Mouse (Mus musculus): ENCODE data around the gene Gm17577. TPM values are rescaled to one million over a fixed set of nuclear protein-coding genes. Genes with fewer than 3 reads are reported as not detected.

Gene Gm17577
- not detected for polyA plus RNA-seq (2014; fragmentation: Illumina TruSeq; extraction: RNeasy Lipid Tissue Mini Kit (QIAGEN cat#74804); ENCODE audit: low read depth, low replicate concordance)

DNA sequence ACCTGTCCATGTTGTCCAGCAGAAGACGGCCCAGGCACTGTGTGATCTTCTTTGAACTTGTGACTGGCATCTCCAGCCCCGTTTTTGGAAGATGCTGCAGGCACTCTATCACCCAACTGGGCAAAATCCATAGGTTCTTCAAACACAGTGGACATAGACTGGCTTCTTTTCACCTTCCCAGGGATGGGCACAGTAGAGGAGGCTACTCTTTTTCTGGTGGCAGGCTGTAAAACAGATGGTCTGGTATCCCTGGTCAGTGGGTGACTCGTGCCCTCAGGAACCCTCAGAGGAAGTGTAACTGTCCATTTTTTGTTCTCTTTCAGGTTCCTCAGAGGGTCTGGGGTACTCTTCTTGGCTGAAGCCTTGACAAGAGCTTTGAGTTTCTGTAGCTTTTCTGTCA, at the start of gene Gm17577:
TSS of gene Gm17577 (minus strand) at position 101 of the 400 bp plus-strand sequence.

DNA sequence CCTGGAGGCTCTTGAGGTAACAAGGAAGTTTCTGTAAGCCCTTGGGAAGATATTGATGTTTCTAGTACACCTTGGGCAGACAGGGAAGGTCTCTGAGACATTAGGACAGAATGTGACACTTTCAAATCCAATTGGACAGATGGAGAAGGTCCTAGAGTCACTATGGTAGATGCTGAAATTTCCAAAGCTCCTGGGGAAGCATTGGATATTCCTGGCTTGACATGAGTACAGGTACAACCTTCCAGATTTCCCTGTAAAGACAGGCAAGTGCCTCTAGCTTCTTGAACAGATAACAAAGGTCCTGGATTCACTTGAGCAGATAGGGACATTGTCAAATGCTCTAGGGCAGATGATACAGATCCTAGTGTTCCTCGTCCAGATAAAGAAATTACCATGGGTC, 24.3 kb downstream of the Gm17577 start, which contains the start of gene Srsx:
TSS of gene Srsx (minus strand) at position 101 of the 400 bp plus-strand sequence.

Other genes with a start within 250 kb of the Gm17577 start
- not detected for gene Gm17521, start 217.2 kb downstream of the Gm17577 start, polyA plus RNA-seq (2014; fragmentation: Illumina TruSeq; extraction: RNeasy Lipid Tissue Mini Kit (QIAGEN cat#74804); ENCODE audit: low read depth, low replicate concordance)
- gene Cldn34c1, start 143.4 kb downstream of the Gm17577 start, polyA plus RNA-seq (2014; fragmentation: Illumina TruSeq; extraction: RNeasy Lipid Tissue Mini Kit (QIAGEN cat#74804); ENCODE audit: low read depth, low replicate concordance) = 16.9 TPM
- not detected for gene Srsx, start 24.4 kb downstream of the Gm17577 start, polyA plus RNA-seq (2014; fragmentation: Illumina TruSeq; extraction: RNeasy Lipid Tissue Mini Kit (QIAGEN cat#74804); ENCODE audit: low read depth, low replicate concordance)